Mouse (Mus musculus) C2C12 (cell line): ENCODE measurements at regions not wholly inside any gene's neighbourhood (a gene's known extent, or its start where the extent isn't known, plus 50 kb on each side); places are given as distances from the start of the nearest gene placed in this dataset.

ENCODE experiments used
- H3K27me3 ChIP-seq: one replicate; pipeline ENCODE4 v1.6.1; 2011; ENCODE audit not compliant: control insufficient read depth, insufficient read depth, insufficient read length
- H3K36me3 ChIP-seq: one replicate; pipeline ENCODE4 v1.6.1; 2011; ENCODE audit not compliant: control insufficient read depth, insufficient read depth
- H3K4me3 ChIP-seq: one replicate; pipeline ENCODE4 v1.5.1; 2011; ENCODE audit warnings: mild to moderate bottlenecking, control low read depth; ENCODE audit not compliant: poor library complexity, insufficient read depth, severe bottlenecking
- H3K79me2 ChIP-seq: one replicate; pipeline ENCODE4 v1.6.1; 2011; ENCODE audit not compliant: control insufficient read depth, insufficient read depth
- H3K79me3 ChIP-seq: one replicate; pipeline ENCODE4 v1.6.1; 2011; ENCODE audit warnings: low read depth, control low read depth
- H3ac ChIP-seq: one replicate; pipeline ENCODE3; 2011; ENCODE audit warnings: low read depth; ENCODE audit not compliant: control insufficient read depth, insufficient read length
- CEBPB ChIP-seq: IDR thresholded peaks from one replicate; pipeline ENCODE4 v1.6.1; 2011; ENCODE audit warnings: low read depth, mild to moderate bottlenecking, control low read depth, moderate library complexity
- CTCF ChIP-seq: IDR thresholded peaks from one replicate; pipeline ENCODE4 v1.5.1; 2011; ENCODE audit not compliant: control insufficient read depth, insufficient read depth, insufficient read length
- FOSL1 ChIP-seq: IDR thresholded peaks from one replicate; pipeline ENCODE4 v1.8.0; 2011; ENCODE audit warnings: mild to moderate bottlenecking, low read length; ENCODE audit not compliant: poor library complexity, insufficient read depth, severe bottlenecking
- MAX ChIP-seq: IDR thresholded peaks from one replicate; pipeline ENCODE4 v1.6.1; 2011; ENCODE audit warnings: mild to moderate bottlenecking, control low read depth
- MYOD1 ChIP-seq: IDR thresholded peaks from one replicate; pipeline ENCODE4 v1.6.1; 2011; ENCODE audit warnings: low read depth; ENCODE audit not compliant: control insufficient read depth, insufficient read length
- MYOG ChIP-seq: IDR thresholded peaks from one replicate; pipeline ENCODE4 v1.6.1; 2011; ENCODE audit not compliant: control insufficient read depth, insufficient read length; ENCODE audit errors: extremely low read depth
- USF1 ChIP-seq: IDR thresholded peaks from one replicate; pipeline ENCODE4 v1.6.1; 2011; ENCODE audit warnings: low read depth, mild to moderate bottlenecking, control low read depth, moderate library complexity

DNA sequence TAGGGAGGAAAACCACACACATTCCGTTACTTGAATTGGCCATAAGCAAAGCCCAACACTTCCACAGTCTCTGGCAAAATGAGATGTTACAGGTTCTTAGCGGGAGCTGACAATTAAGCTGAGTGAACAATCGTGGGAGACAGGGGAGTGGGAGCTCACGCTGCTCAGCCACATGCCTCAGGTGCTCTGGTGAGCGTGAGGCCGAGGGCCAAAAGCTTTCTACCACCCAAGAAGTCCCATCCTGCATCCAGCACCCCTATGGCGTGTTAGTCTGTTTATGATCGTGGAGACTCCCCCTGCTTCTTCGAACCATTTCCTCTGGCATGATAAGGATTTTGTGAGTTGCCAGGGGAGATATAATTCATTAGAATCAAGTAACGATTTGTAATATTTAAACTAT lies 93.3 kb downstream of the Fzd1 start:
- Histone ChIP-seq H3K27me3 (no peaks in the 10 kb centered on the region), H3K79me2 (no peaks in the 10 kb centered on the region), H3K36me3 (no peaks in the 10 kb centered on the region), H3K4me3 (no peak overlapping the region), H3ac (no peak overlapping the region), H3K79me3 (no peaks in the 10 kb centered on the region)
- TF ChIP-seq USF1 (no peak), CEBPB (no peak), FOSL1 (no peak), MYOG (no peak), MYOD1 (no peak), MAX (no peak), CTCF (no peak)

DNA sequence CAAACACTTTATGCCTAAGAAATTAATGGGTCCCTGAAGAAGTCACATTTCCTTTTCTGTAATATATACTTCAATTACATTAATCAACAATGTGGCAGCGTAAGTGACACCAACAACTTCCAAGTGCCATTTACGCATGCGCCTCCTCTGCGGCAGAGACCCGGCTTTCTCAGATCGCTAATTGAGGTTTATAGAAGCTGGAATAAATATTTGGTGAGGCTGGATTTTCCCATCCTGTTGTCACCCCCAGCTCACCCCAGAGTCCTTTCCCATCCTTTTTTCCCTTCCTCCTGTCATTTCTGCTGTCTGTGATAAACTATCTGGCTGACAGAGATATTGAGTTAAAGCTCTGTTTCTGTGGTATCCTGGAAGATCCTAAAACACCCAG lies 95.6 kb downstream of the Fzd1 start:
- Histone ChIP-seq H3ac (no peak overlapping the region), H3K27me3 (no peaks in the 10 kb centered on the region), H3K79me3 (no peaks in the 10 kb centered on the region), H3K4me3 (no peak overlapping the region), H3K79me2 (no peaks in the 10 kb centered on the region), H3K36me3 (no peaks in the 10 kb centered on the region)
- TF ChIP-seq MAX (no peak), MYOD1 (no peak), USF1 (no peak), CTCF (no peak), MYOG (no peak), CEBPB (no peak), FOSL1 (no peak)

DNA sequence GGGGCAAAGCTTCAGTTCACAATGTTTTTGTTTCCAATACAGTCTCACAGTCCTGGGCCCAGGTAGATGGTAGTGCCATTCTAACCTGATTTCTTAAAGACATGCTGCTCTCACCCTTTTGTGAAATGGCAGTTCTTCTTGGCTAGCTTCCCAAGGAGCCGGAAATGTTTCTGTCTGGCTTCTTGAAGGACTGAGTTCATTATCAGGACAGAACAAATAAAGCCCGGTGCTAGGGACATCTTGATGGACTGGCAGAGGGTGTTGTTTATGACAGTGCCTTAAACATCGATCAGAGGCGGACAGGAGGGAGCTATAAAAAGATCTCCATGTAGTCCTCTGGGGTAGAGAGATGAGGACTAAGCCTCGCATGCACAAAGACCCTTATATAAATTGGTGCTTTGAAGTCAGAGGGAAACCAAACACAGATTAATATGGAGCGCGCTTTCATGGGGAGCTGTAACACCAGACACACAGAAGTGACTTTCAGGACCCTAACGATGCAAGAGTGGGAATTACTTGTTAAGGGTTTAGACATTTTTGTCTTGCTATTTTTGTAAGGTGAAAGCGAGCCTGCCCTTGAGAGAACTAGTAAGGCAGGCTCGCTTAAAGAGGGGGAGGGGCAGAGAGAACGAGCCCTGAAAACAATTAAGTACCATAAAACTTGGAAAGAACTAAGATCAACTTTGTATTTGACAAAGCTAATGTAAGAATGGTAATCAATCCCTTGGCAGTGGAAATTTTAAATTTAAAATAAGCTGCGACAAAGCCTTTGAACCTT lies 96.2 kb downstream of the Fzd1 start:
- no peaks in the 10 kb centered on the region for H3K27me3 ChIP-seq
- H3K4me3 ChIP-seq = no peak overlapping the region
- no peaks in the 10 kb centered on the region for H3K79me2 ChIP-seq
- no peak for TF ChIP-seq MAX
- no peak for TF ChIP-seq FOSL1
- no peak for TF ChIP-seq CTCF
- no peak for TF ChIP-seq MYOD1
- no peak for TF ChIP-seq CEBPB
- no peak overlapping the region for H3ac ChIP-seq
- no peaks in the 10 kb centered on the region for H3K36me3 ChIP-seq
- H3K79me3 ChIP-seq = no peaks in the 10 kb centered on the region

DNA sequence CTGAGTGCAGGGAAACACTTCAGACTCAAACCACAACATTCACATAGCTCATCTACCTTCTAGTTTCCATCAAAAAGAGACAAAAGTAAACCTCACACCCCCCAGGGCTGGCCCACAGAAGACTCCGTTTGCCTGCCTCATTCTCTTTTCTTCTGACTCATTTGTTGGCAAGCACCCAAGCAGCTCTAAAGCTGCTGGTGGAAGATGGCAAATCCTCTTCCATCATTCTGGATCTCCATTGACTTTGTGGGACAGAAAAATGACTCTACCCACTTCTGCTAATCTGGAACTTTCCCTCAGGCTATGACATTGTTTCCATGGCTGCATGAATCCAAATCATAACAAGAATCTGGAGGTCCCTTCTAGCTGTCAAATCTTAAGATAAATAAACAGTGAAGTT lies 99.9 kb downstream of the Fzd1 start:
- Histone ChIP-seq H3K27me3 (no peaks in the 10 kb centered on the region), H3K79me2 (no peaks in the 10 kb centered on the region), H3K79me3 (no peaks in the 10 kb centered on the region), H3K4me3 (no peak overlapping the region), H3ac (no peak overlapping the region), H3K36me3 (no peaks in the 10 kb centered on the region)
- TF ChIP-seq MYOG (no peak), MYOD1 (no peak), CTCF (no peak), FOSL1 (no peak), MAX (no peak), USF1 (no peak), CEBPB (no peak)

DNA sequence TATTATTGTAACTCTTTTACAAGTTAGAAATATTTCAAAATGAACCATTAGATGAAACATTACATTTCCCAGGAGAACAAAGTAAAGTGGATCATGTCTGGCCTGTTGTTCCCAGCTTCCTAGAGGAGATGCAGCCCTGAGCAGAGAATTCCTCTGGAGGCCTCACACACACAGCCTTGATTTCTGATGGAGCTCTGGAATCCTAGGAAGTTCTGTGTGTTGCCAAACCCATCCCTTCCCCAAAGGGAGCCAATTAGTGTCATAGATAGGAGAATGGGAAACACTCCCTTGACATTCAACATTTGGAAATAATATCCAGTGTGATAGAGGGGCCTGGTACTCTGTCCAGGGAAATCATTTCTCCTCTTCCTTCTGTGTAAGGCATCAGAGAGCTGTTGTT lies 103.6 kb downstream of the Fzd1 start:
- Histone ChIP-seq H3K79me2 (no peaks in the 10 kb centered on the region), H3K4me3 (no peak overlapping the region), H3ac (no peak overlapping the region), H3K27me3 (no peaks in the 10 kb centered on the region), H3K79me3 (no peaks in the 10 kb centered on the region), H3K36me3 (no peaks in the 10 kb centered on the region)
- TF ChIP-seq MYOD1 (no peak), USF1 (no peak), MAX (no peak), CEBPB (no peak), CTCF (no peak), MYOG (no peak), FOSL1 (no peak)

DNA sequence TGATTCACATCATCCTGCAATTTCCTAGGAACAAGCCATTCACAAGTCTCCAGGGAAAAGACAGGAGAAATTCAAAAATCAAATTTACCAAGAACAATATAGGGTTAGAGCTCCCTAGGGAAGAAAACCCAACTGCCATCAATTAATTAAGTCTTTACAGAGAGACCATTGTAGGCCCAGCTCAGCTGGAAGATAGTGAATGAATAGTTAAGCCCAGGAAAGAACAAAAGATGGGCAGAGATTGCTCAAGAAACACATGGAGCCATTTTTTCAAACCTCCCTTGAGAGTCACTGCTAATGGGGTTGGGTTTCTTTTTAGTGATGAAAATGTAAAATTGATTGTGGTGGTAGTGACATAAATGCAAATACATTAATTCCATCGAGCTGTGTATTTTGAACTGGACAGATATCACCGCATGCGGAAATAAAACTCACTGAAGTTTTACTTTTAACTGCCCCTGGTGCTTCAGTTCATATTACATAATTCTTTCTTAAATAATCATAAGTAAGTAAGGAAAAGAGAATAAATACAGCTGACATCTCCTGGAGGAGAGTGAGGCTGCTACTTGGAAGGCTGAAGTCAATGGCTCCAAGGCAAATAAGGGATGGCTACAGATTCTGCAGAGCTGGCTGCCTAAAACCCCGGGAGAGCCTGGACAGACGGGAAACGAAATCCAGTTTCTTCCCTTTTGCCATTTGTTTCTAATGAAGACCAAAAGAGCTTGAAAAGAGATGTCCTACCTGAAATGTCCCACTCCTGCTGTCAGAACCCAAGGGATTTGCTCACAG lies 106.5 kb downstream of the Fzd1 start:
- H3K36me3 ChIP-seq = no peaks in the 10 kb centered on the region
- H3K27me3 ChIP-seq = no peaks in the 10 kb centered on the region
- H3K79me3 ChIP-seq = no peaks in the 10 kb centered on the region
- no peaks in the 10 kb centered on the region for H3K79me2 ChIP-seq
- no peak overlapping the region for H3ac ChIP-seq
- no peak overlapping the region for H3K4me3 ChIP-seq
- TF ChIP-seq MYOG (no peak), MAX (no peak), FOSL1 (no peak), MYOD1 (no peak), USF1 (no peak), CTCF (no peak)
